Mouse (Mus musculus) myocyte (in vitro differentiated cells): ENCODE results near the gene Ceacam9. TPM values are rescaled to one million over a fixed set of nuclear protein-coding genes. Genes with fewer than 3 reads are reported as not detected.

Source experiments
- H3K27me3 ChIP-seq: one replicate; pipeline ENCODE4 v1.6.1; 2011; ENCODE audit not compliant: control insufficient read depth, insufficient read depth, insufficient read length
- H3K36me3 ChIP-seq: one replicate; pipeline ENCODE4 v1.6.1; 2011; ENCODE audit not compliant: control insufficient read depth, insufficient read depth
- H3K4me2 ChIP-seq: one replicate; pipeline ENCODE4 v1.6.1; 2011; ENCODE audit warnings: low read depth, control low read depth
- H3K4me3 ChIP-seq: one replicate; pipeline ENCODE4 v1.5.1; 2011; ENCODE audit warnings: mild to moderate bottlenecking, control low read depth, moderate library complexity
- H3K79me2 ChIP-seq: one replicate; pipeline ENCODE4 v1.6.1; 2011; ENCODE audit not compliant: control insufficient read depth, insufficient read depth
- H3ac ChIP-seq: one replicate; pipeline ENCODE4 v1.6.1; 2011; ENCODE audit not compliant: control insufficient read depth, insufficient read length
- CEBPB ChIP-seq: IDR thresholded peaks from 2 replicates; pipeline ENCODE4 v1.6.1; 2011; ENCODE audit warnings: mild to moderate bottlenecking, moderate library complexity; ENCODE audit not compliant: poor library complexity, insufficient read depth, severe bottlenecking
- E2F4 ChIP-seq: IDR thresholded peaks from one replicate; pipeline ENCODE4 v1.6.1; 2011; ENCODE audit warnings: mild to moderate bottlenecking, control low read depth, moderate library complexity; ENCODE audit not compliant: insufficient read depth
- MAX ChIP-seq: IDR thresholded peaks from one replicate; pipeline ENCODE4 v1.6.1; 2011; ENCODE audit warnings: low read depth, mild to moderate bottlenecking, control low read depth
- MYOD1 ChIP-seq, 3 experiments: IDR thresholded peaks; one replicate each; pipeline ENCODE4 v1.6.1; 2011; ENCODE audit warnings: control low read depth in 2 of 3, low read depth in 2 of 3, mild to moderate bottlenecking in 2 of 3, moderate library complexity in 1 of 3; ENCODE audit not compliant: insufficient read length in 2 of 3, control insufficient read depth in 1 of 3
- MYOG ChIP-seq, 3 experiments: IDR thresholded peaks; one replicate each; pipeline ENCODE4 v1.6.1; 2011; ENCODE audit warnings: control low read depth in 2 of 3, low read depth in 2 of 3, mild to moderate bottlenecking in 2 of 3; ENCODE audit not compliant: insufficient read length in 2 of 3, control insufficient read depth in 1 of 3, insufficient read depth in 1 of 3
- POLR2A ChIP-seq: IDR thresholded peaks from one replicate; pipeline ENCODE4 v1.6.1; 2011; ENCODE audit warnings: low read depth, mild to moderate bottlenecking, control low read depth, moderate library complexity; ENCODE audit not compliant: insufficient read length
- POLR2AphosphoS2 ChIP-seq: IDR thresholded peaks from one replicate; pipeline ENCODE4 v1.6.1; 2011; ENCODE audit warnings: low read depth, control low read depth; ENCODE audit not compliant: insufficient read length
- REST ChIP-seq: IDR thresholded peaks from one replicate; pipeline ENCODE4 v1.6.1; 2011; ENCODE audit warnings: mild to moderate bottlenecking, control low read depth, moderate library complexity; ENCODE audit not compliant: insufficient read depth, insufficient read length
- SRF ChIP-seq: IDR thresholded peaks from one replicate; pipeline ENCODE4 v1.6.1; 2011; ENCODE audit warnings: low read depth; ENCODE audit not compliant: control insufficient read depth, insufficient read length
- TCF12 ChIP-seq: IDR thresholded peaks from one replicate; pipeline ENCODE4 v1.6.1; 2011; ENCODE audit warnings: mild to moderate bottlenecking, control low read depth; ENCODE audit not compliant: poor library complexity, insufficient read depth, severe bottlenecking
- TCF3 ChIP-seq: IDR thresholded peaks from one replicate; pipeline ENCODE4 v1.6.1; 2011; ENCODE audit warnings: low read depth, control low read depth; ENCODE audit not compliant: insufficient read length
- USF1 ChIP-seq: IDR thresholded peaks from one replicate; pipeline ENCODE4 v1.6.1; 2011; ENCODE audit warnings: low read depth, mild to moderate bottlenecking, control low read depth, moderate library complexity
- polyA plus RNA-seq: library from polyadenylated mRNA; unstranded; fragments of >200 nt; fragmentation: generic; extraction: Trizol; gene quantifications from one replicate; pipeline ENCODE4 v1.2.1, GENCODE M21; 2012; ENCODE audit warnings: missing spikeins

Gene Ceacam9
- polyA plus RNA-seq, 1 experiment, result not detected

GRCm38 (mm10) chr7:16738073-16738696, 16.5 kb downstream of the Ceacam9 start, which contains the start of gene Ap2s1:
Gene Ap2s1, plus strand, starts transcription at chr7:16738410.
- H3ac ChIP-seq, result peak within 1 kb of the TSS; percentile 83
- peaks cover 29% of the 10 kb centered on the region for H3K79me2 ChIP-seq
- H3K4me2 ChIP-seq, result peak within 1 kb of the TSS; percentile 95
- H3K4me3 ChIP-seq, result peak within 1 kb of the TSS; percentile 77
- TF ChIP-seq E2F4 (no peak), POLR2A (peak; percentile 58), POLR2AphosphoS2 (peak; percentile 31), SRF (no peak)
- no peaks in the 10 kb centered on the region for H3K27me3 ChIP-seq
- H3K36me3 ChIP-seq, result no peaks in the 10 kb centered on the region

DNA sequence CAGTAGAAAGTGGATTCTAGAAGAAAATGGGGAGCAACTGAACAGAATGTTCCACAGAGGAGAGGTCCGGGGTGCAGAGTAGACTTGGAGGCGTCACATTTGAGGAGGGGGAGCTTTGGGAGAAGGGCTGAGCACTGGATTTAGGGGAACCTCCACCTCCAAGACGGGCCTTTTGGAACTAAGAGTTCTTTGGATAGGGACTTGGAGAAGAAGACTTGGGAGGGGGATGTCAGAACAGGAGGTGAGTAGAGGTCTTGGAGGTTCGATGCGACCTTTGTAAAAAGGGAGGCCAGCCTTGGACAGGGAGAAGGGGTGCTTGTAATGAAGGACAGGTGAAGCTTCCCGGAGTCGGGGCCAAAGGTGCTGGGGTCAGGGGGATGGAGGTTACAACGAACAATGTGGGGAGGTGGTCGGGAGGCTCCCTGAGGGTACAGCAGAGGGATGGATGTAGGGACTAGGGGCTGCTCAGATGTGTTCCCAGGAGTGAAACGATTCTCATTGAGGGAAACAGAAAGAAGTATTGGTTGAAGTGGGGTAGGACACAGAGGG, 17.4 kb downstream of the Ceacam9 start:
- H3K4me3 ChIP-seq, result peak overlapping the region; percentile 77
- no peaks in the 10 kb centered on the region for H3K27me3 ChIP-seq
- H3K4me2 ChIP-seq, result peak overlapping the region; percentile 95
- no peak for TF ChIP-seq MYOD1 (IDR thresholded peaks at IDR 0.05; ENCODE audit: control insufficient read depth in 1 of 3, insufficient read length in 2 of 3, low read depth in 2 of 3)
- no peak for TF ChIP-seq E2F4
- TF ChIP-seq SRF, result no peak
- no peak for TF ChIP-seq MYOG (IDR thresholded peaks at IDR 0.05; ENCODE audit: control insufficient read depth in 1 of 3, insufficient read depth in 1 of 3, insufficient read length in 2 of 3, low read depth in 2 of 3)
- TF ChIP-seq POLR2AphosphoS2, result no peak
- no peak for TF ChIP-seq POLR2A
- no peak for TF ChIP-seq MAX
- TF ChIP-seq CEBPB, result no peak
- no peak for TF ChIP-seq USF1
- no peak for TF ChIP-seq TCF12
- no peak for TF ChIP-seq TCF3
- no peak for TF ChIP-seq REST
- peaks cover 29% of the 10 kb centered on the region for H3K79me2 ChIP-seq
- no peaks in the 10 kb centered on the region for H3K36me3 ChIP-seq
- H3ac ChIP-seq, result peak overlapping the region; percentile 83

GRCm38 (mm10) chr7:16745373-16745772, 23.6 kb downstream of the Ceacam9 start:
- Histone ChIP-seq H3ac (no peak overlapping the region), H3K27me3 (no peaks in the 10 kb centered on the region), H3K36me3 (no peaks in the 10 kb centered on the region), H3K79me2 (peaks cover 9% of the 10 kb centered on the region), H3K4me3 (no peak overlapping the region), H3K4me2 (no peak overlapping the region)
- TF ChIP-seq POLR2AphosphoS2, result no peak
- no peak for TF ChIP-seq CEBPB
- TF ChIP-seq POLR2A, result no peak
- no peak for TF ChIP-seq TCF3
- no peak for TF ChIP-seq USF1
- TF ChIP-seq REST, result no peak
- TF ChIP-seq SRF, result no peak
- no peak for TF ChIP-seq MAX

DNA sequence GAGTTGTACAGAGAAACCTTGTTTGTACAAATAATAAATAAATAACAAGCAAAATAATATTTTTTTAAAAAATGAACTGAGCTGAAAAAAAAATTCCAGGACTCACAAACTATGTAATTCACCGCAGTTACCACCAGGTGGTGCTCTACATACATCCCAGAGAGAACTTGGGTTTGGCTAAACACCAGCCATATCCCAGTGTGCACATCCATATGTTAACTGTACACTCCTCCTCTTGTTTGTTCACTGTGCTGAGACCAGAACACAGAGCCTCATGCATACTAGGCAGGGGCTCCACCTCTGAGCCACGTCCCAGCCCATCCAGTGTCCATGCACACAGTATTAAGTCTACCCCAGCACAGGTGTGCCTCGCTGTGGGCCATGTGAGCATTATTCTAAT, 24.4 kb downstream of the Ceacam9 start:
- Histone ChIP-seq H3K36me3 (no peaks in the 10 kb centered on the region), H3ac (no peak overlapping the region), H3K79me2 (peaks cover 1% of the 10 kb centered on the region), H3K4me3 (no peak overlapping the region), H3K27me3 (no peaks in the 10 kb centered on the region), H3K4me2 (no peak overlapping the region)
- TF ChIP-seq POLR2AphosphoS2 (no peak), MYOD1 (IDR thresholded peaks at IDR 0.05; ENCODE audit: control insufficient read depth in 1 of 3, insufficient read length in 2 of 3, low read depth in 2 of 3) (no peak)

DNA sequence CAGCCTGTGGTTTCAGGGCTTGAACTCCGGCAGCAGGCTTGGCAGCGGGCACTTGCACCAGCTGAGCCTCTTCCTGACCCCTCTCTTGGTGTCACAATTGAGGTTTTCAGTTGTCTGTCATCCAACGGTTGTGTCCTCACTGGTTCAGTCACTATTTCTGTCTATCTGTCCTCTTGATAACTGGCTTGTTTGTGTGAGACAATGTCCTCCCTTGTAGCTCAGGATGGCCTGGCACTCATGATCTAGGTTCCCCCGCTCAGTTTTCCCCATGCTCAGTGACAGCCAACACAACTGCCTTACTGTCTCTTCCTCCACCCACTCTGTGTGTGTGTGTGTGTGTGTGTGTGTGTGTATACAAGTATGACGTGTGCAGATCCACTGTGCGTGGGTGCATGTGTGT, 25.9 kb downstream of the Ceacam9 start:
- Histone ChIP-seq H3K4me2 (no peak overlapping the region), H3K27me3 (no peaks in the 10 kb centered on the region), H3ac (no peak overlapping the region), H3K4me3 (no peak overlapping the region), H3K36me3 (no peaks in the 10 kb centered on the region), H3K79me2 (no peaks in the 10 kb centered on the region)
- TF ChIP-seq POLR2AphosphoS2 (no peak), CEBPB (no peak), TCF12 (no peak), POLR2A (no peak), MAX (no peak), E2F4 (no peak), REST (no peak), MYOD1 (IDR thresholded peaks at IDR 0.05; ENCODE audit: control insufficient read depth in 1 of 3, insufficient read length in 2 of 3, low read depth in 2 of 3) (no peak), USF1 (no peak), MYOG (IDR thresholded peaks at IDR 0.05; ENCODE audit: control insufficient read depth in 1 of 3, insufficient read depth in 1 of 3, insufficient read length in 2 of 3, low read depth in 2 of 3) (no peak), SRF (no peak), TCF3 (no peak)
